8 mouse cellular contexts compared by ENCODE assay signal in the genomic region with DNA sequence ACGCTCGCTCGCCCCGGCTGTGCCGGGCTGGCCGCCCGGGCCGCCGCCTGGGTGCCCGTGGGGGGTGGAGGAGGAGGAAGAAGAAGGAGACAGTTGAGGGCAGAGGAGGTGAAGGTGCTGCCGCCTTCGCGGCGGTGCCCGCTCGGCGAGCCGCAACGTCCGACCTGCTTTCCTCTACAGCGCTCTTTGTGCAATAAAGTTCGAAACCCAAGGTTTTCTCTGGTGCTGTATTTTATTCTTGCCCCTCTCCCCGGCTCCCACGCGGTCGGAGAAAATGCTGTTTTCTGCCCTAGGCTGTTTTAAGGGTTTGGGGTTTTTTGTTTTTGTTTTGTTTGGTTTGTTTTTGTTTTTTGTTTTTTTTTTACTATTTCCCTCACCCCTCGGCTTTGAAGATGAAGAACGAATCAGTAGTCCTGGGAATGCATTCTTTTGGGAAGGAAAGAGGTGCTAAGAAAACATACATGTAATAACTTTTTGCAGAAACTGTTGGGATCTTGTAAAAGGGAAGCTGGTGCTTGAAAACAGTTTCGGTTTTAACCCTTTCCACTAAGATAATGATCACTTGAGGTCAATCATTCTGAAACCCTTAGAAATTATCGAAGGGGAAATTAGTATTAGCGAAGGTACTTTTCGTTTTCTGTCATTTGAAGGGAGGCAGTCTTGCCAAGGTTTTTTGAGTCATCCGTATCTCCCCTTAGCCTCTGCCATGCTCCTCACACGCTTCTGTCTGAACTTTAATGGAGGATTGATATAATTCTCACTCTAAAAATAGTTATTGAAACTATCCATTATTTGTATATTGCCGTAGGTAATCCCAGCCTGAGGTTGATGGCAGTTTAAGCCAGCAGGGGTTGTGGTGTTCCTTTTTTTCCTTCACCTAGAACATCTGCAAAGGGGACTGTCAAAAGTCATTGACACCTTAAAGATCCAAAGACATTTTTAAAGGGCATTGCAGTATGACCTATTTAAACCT. TPM values are rescaled to one million over a fixed set of nuclear protein-coding genes. Genes with fewer than 3 reads are reported as not detected.
DNase-seq lines count a peak whose midpoint lies in the region; ATAC-seq and TF ChIP-seq lines count a peak whose summit lies in the region.

No protein-coding gene starts in this region.

- H3K9ac ChIP-seq in embryonic facial prominence, embryonic 12.5 days = peak overlapping the region; percentile 99
- H3K9ac ChIP-seq in heart, embryonic 14.5 days (ENCODE audit: low read length) = peak overlapping the region; percentile 99
- H3K9ac ChIP-seq in kidney, postnatal 0 days (ENCODE audit: low read depth, low read length) = peak overlapping the region; percentile 99
- peak overlapping the region; percentile 97 for H3K9ac ChIP-seq in lung, embryonic 15.5 days

- ATAC-seq in CD4-positive, CD25-positive, alpha-beta regulatory T cell, adult 4 months = peak; percentile 3
- ATAC-seq in embryonic facial prominence, embryonic 12.5 days (ENCODE audit: insufficient number of reproducible peaks, insufficient read depth, low FRiP score, low TSS enrichment) = no peak
- ATAC-seq in heart, embryonic 14.5 days (ENCODE audit: insufficient number of reproducible peaks, insufficient read depth, low FRiP score, low read depth) = no peak
- ATAC-seq in kidney, postnatal 0 days (replicated peaks; ENCODE audit: low FRiP score, low read depth) = 0 out of 2 replicates have a peak, but pooled peaks have one; percentile 0
- ATAC-seq in lung, embryonic 15.5 days (ENCODE audit: borderline replicate concordance, extremely low read depth, low FRiP score, low TSS enrichment) = peak; percentile 4; the same call in 1 of the 2 replicates

- H3K27ac ChIP-seq in embryonic facial prominence, embryonic 12.5 days = peak overlapping the region; percentile 100
- peak overlapping the region; percentile 98 to 100 for H3K27ac ChIP-seq in heart, embryonic 14.5 days (replicated peaks in 1 of 2; ENCODE audit: control insufficient read depth in 1 of 2, insufficient read depth in 1 of 2, low read depth in 2 of 2, low read length in 2 of 2)
- peak overlapping the region; percentile 100 for H3K27ac ChIP-seq in kidney, postnatal 0 days
- peak overlapping the region; percentile 100 for H3K27ac ChIP-seq in lung, embryonic 15.5 days

- WGBS in embryonic facial prominence, embryonic 12.5 days = 2% methylated on average over 33 of the region's 35 CpGs
- under 1% methylated on average over 35 of the region's 35 CpGs for WGBS in heart, embryonic 14.5 days
- 1% methylated on average over 35 of the region's 35 CpGs for WGBS in kidney, postnatal 0 days
- under 1% methylated on average over 35 of the region's 35 CpGs for WGBS in lung, embryonic 15.5 days

- no peaks in the 10 kb centered on the region for H3K36me3 ChIP-seq in embryonic facial prominence, embryonic 12.5 days
- no peaks in the 10 kb centered on the region for H3K36me3 ChIP-seq in heart, embryonic 14.5 days (ENCODE audit: control insufficient read depth, insufficient read depth, low read length)
- H3K36me3 ChIP-seq in kidney, postnatal 0 days (ENCODE audit: insufficient read depth, low read length) = no peaks in the 10 kb centered on the region
- H3K36me3 ChIP-seq in lung, embryonic 15.5 days = no peaks in the 10 kb centered on the region

- TF ChIP-seq CTCF in kidney, postnatal 0 days (IDR thresholded peaks at IDR 0.05; ENCODE audit: low read depth) = peak; percentile 3; the same call in 1 of the 2 replicates

- no peaks in the 10 kb centered on the region for H3K9me3 ChIP-seq in embryonic facial prominence, embryonic 12.5 days
- H3K9me3 ChIP-seq in heart, embryonic 14.5 days (ENCODE audit: control insufficient read depth, low read length) = no peaks in the 10 kb centered on the region
- H3K9me3 ChIP-seq in kidney, postnatal 0 days (replicated peaks; ENCODE audit: low read length) = no peaks in the 10 kb centered on the region
- no peaks in the 10 kb centered on the region for H3K9me3 ChIP-seq in lung, embryonic 15.5 days

- H3K4me1 ChIP-seq in embryonic facial prominence, embryonic 12.5 days = peaks cover 24% of the 10 kb centered on the region; the same call in 1 of the 2 replicates
- peaks cover 0 to 29% of the 10 kb centered on the region in 2 experiments; a peak in 2 of 4 replicates for H3K4me1 ChIP-seq in heart, embryonic 14.5 days (ENCODE audit: control insufficient read depth in 2 of 2, insufficient read depth in 2 of 2, low read length in 2 of 2)
- H3K4me1 ChIP-seq in kidney, postnatal 0 days (replicated peaks; ENCODE audit: insufficient read depth, low read length) = 0 out of 2 replicates have a peak, but pooled peaks cover 12% of the 10 kb centered on the region
- peaks cover 15% of the 10 kb centered on the region for H3K4me1 ChIP-seq in lung, embryonic 15.5 days

- peak overlapping the region; percentile 86 for H3K4me3 ChIP-seq in embryonic facial prominence, embryonic 12.5 days
- H3K4me3 ChIP-seq in heart, embryonic 14.5 days (ENCODE audit: control insufficient read depth in 1 of 2, insufficient read depth in 1 of 2, low read depth in 1 of 2, low read length in 2 of 2) = peak overlapping the region; percentile 90 to 99
- H3K4me3 ChIP-seq in kidney, postnatal 0 days (replicated peaks; ENCODE audit: low read depth, low read length) = peak overlapping the region; percentile 89
- H3K4me3 ChIP-seq in lung, embryonic 15.5 days = peak overlapping the region; percentile 83

- H3K27me3 ChIP-seq in embryonic facial prominence, embryonic 12.5 days = no peaks in the 10 kb centered on the region
- no peaks in the 10 kb centered on the region for H3K27me3 ChIP-seq in heart, embryonic 14.5 days (ENCODE audit: control insufficient read depth, insufficient read depth, low read length)
- H3K27me3 ChIP-seq in kidney, postnatal 0 days (ENCODE audit: insufficient read depth, low read length) = no peaks in the 10 kb centered on the region
- no peaks in the 10 kb centered on the region for H3K27me3 ChIP-seq in lung, embryonic 15.5 days

- peak; percentile 71 for DNase-seq in adrenal gland, postnatal 14 days
- DNase-seq in kidney, postnatal 0 days (ENCODE audit: low spot score) = peak; percentile 58
- peak; percentile 49 for DNase-seq in ovary, postnatal 14 days (ENCODE audit: low spot score)
- peak; percentile 79 for DNase-seq in thymus, postnatal 14 days

- peak overlapping the region; percentile 72 for H3K4me2 ChIP-seq in embryonic facial prominence, embryonic 12.5 days (replicated peaks)
- peak overlapping the region; percentile 90 for H3K4me2 ChIP-seq in heart, embryonic 14.5 days (ENCODE audit: low read length)
- peak overlapping the region; percentile 59 for H3K4me2 ChIP-seq in kidney, postnatal 0 days (ENCODE audit: low read length)
- H3K4me2 ChIP-seq in lung, embryonic 15.5 days = peak overlapping the region; percentile 62

RNA-seq across cellular contexts. Expression of a gene that starts 1.3 kb away (rescaled TPM):
- polyA plus RNA-seq in CD4-positive, CD25-positive, alpha-beta regulatory T cell, adult 4 months (2017; shearing (Covaris generic)) = 10 to 100 TPM; 52.8 to 54.4 TPM
- 42.1 and 47.9 TPM in 2 replicates for total RNA-seq in adrenal gland, postnatal 14 days (2021)
- polyA plus RNA-seq in embryonic facial prominence, embryonic 12.5 days (2016; fragmentation: Nextera tagmentation; extraction: Ambion mirVana) = 45.5 and 48.3 TPM in 2 replicates
- 30.5 and 32.0 TPM in 2 replicates for polyA plus RNA-seq in heart, embryonic 14.5 days (2014; fragmentation: Nextera tagmentation; extraction: Ambion mirVana)
- polyA plus RNA-seq in kidney, postnatal 0 days (2015; fragmentation: Nextera tagmentation; extraction: Ambion mirVana) = 18.1 and 19.9 TPM in 2 replicates
- polyA plus RNA-seq in lung, embryonic 15.5 days (2015; fragmentation: Nextera tagmentation; extraction: Ambion mirVana) = 35.1 and 36.4 TPM in 2 replicates

Comparison
In these comparisons a context has a peak if more than half of its experiments do, and no peak if none do; other contexts are left out.
1. ATAC-seq: peak in CD4-positive, CD25-positive, alpha-beta regulatory T cell, adult 4 months (single experiment), kidney, postnatal 0 days (single experiment) and lung, embryonic 15.5 days (single experiment); none in embryonic facial prominence, embryonic 12.5 days (single experiment) and heart, embryonic 14.5 days (single experiment).
2. Peak in every context shown above with its lines, with median percentiles within 50 percentile points of each other: DNase-seq, H3K27ac ChIP-seq, H3K4me2 ChIP-seq, H3K4me3 ChIP-seq and H3K9ac ChIP-seq.